Mouse (Mus musculus) hindbrain, embryonic 10.5 days (tissue): ENCODE measurements around the gene Ttbk2. TPM values are rescaled to one million over a fixed set of nuclear protein-coding genes. Genes with fewer than 3 reads are reported as not detected.

ENCODE experiments used
- DNase-seq: peaks from one replicate; pipeline ENCODE4 v3.0.0-alpha.2; 2017; ENCODE audit warnings: low spot score
- H3K27ac ChIP-seq: fragments of 300-500 bp; sonication (generic); 2 replicates; pipeline ENCODE4 v1.5.1; 2016; ENCODE audit warnings: mild to moderate bottlenecking, moderate library complexity
- H3K27me3 ChIP-seq: fragments of 300-500 bp; sonication (generic); 2 replicates; pipeline ENCODE4 v1.6.1; 2016; ENCODE audit warnings: mild to moderate bottlenecking; ENCODE audit not compliant: poor library complexity, insufficient read depth, severe bottlenecking
- H3K36me3 ChIP-seq: fragments of 300-500 bp; sonication (generic); 2 replicates; pipeline ENCODE4 v1.6.1; 2016; ENCODE audit warnings: mild to moderate bottlenecking, moderate library complexity
- H3K4me1 ChIP-seq: fragments of 300-500 bp; sonication (generic); replicated peaks from 2 replicates; pipeline ENCODE4 v1.6.1; 2016; ENCODE audit warnings: mild to moderate bottlenecking
- H3K4me3 ChIP-seq: fragments of 300-500 bp; sonication (generic); 2 replicates; pipeline ENCODE4 v1.5.1; 2016; ENCODE audit warnings: mild to moderate bottlenecking, moderate library complexity
- H3K9me3 ChIP-seq: fragments of 300-500 bp; sonication (generic); 2 replicates; pipeline ENCODE4 v1.6.1; 2016; ENCODE audit warnings: mild to moderate bottlenecking, moderate library complexity
- WGBS: fragments of 180-500 bp; shearing (Covaris S2); methylation state at CpG from one replicate; pipeline ENCODE4 v1.1.7; 2016; 5-methylcytosine and 5-hydroxymethylcytosine counted together
- polyA plus RNA-seq: library from polyadenylated mRNA; unstranded; fragments of >200 nt; fragmentation: Nextera tagmentation; extraction: Ambion mirVana; gene quantifications from 2 replicates; pipeline ENCODE4 v1.2.1, GENCODE M21; 2016

The Ttbk2 gene
- polyA plus RNA-seq, 1 experiment from 2014 or later = 5.6 TPM

DNA sequence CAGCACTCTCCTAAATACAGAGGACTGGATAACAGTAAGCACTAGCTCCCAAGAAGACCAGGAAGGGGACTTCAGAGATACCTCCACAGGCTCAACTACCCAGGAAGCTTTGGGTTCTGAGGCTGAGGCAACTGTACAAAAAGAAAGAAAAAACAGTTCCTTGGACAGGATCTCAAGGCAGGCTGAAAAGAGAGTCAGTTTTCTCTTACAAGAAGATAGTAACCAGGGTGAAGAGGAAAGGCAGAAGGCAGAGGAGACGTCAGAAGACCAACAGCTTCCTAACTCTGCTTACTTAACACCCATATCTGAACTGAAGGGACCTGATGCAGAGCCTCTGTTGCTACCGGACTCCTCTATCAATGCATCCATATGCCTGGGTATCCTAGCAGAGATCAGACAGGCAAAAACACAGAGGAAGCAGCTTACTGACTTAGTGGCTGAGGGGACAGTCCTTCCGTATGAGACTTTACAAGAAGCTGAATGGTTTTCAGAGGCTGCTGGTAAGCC lies 150.0 kb downstream of the Ttbk2 start:
- H3K27me3 ChIP-seq = no peaks in the 10 kb centered on the region
- no peak for DNase-seq
- H3K4me1 ChIP-seq = no peaks in the 10 kb centered on the region
- H3K9me3 ChIP-seq = no peaks in the 10 kb centered on the region
- no peak overlapping the region for H3K4me3 ChIP-seq
- WGBS = 91% methylated on average over 3 of the region's 3 CpGs
- no peak overlapping the region for H3K27ac ChIP-seq
- peaks cover 36% of the 10 kb centered on the region for H3K36me3 ChIP-seq

DNA sequence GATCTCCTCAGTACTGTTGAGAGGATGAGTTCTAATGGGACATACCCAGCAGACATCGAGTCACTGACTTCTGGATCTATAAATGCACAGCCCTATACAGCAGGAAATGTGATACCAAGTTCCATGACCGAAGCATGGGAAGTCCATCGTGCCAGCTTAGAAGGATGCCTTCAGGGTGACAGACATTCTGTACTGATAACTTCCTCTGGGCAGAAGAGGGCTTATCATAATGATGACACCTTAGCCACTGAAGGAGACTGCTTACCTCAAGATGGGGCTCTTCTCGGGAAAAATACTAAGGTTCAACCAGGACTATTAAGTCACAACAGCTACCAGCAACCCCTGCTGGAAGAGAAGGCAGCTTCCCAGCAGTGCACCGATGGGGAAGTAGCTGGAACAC lies 152.6 kb downstream of the Ttbk2 start:
- no peaks in the 10 kb centered on the region for H3K27me3 ChIP-seq
- WGBS = 87% methylated on average over 5 of the region's 5 CpGs
- no peak for DNase-seq
- no peaks in the 10 kb centered on the region for H3K9me3 ChIP-seq
- no peaks in the 10 kb centered on the region for H3K4me1 ChIP-seq
- H3K36me3 ChIP-seq = peaks cover 44% of the 10 kb centered on the region
- no peak overlapping the region for H3K4me3 ChIP-seq
- no peak overlapping the region for H3K27ac ChIP-seq

Other genes starting within 250 kb of the Ttbk2 start
- gene Haus2, start 241.2 kb downstream of the Ttbk2 start, polyA plus RNA-seq = 32.5 and 37.0 TPM in 2 replicates
- 30.3 and 34.2 TPM in 2 replicates for gene Lrrc57, start 241.1 kb downstream of the Ttbk2 start, polyA plus RNA-seq
- 2.8 and 3.2 TPM in 2 replicates for gene Stard9, start 221.5 kb downstream of the Ttbk2 start, polyA plus RNA-seq
- gene Cdan1, start 476 bp downstream of the Ttbk2 start, polyA plus RNA-seq = 5.7 and 6.1 TPM in 2 replicates
- gene Ubr1, start 120.1 kb upstream of the Ttbk2 start, polyA plus RNA-seq = 21.8 and 23.0 TPM in 2 replicates
- gene Tmem62, start 126.4 kb upstream of the Ttbk2 start, polyA plus RNA-seq = 4.1 TPM in 2 replicates
- gene Ccndbp1, start 157.8 kb upstream of the Ttbk2 start, polyA plus RNA-seq = 39.7 and 48.7 TPM in 2 replicates
- gene Epb42, start 186.5 kb upstream of the Ttbk2 start, polyA plus RNA-seq = 7.0 and 9.0 TPM in 2 replicates
- not detected in 2 replicates for gene Tgm5, start 235.2 kb upstream of the Ttbk2 start, polyA plus RNA-seq